Mouse (Mus musculus) adrenal gland, adult 10 weeks (tissue): ENCODE results near the gene Nrn1l. TPM values are rescaled to one million over a fixed set of nuclear protein-coding genes. Genes with fewer than 3 reads are reported as not detected.

Source experiments
- polyA plus RNA-seq: library from polyadenylated mRNA; stranded (reverse); fragments of 350-450 nt; fragmentation: Illumina TruSeq; extraction: RNeasy Lipid Tissue Mini Kit (QIAGEN cat#74804); gene quantifications from one replicate; pipeline ENCODE4 v1.2.3, GENCODE M21; 2014; ENCODE audit warnings: low read depth, low replicate concordance

The Nrn1l gene
- polyA plus RNA-seq: not detected

GRCm38 (mm10) chr8:105893339-105893738, at the start of gene Nrn1l:
Gene Nrn1l, plus strand, starts transcription at chr8:105893567.

GRCm38 (mm10) chr8:105853178-105853577, 40.2 kb upstream of the Nrn1l start, which contains the start of gene Cenpt:
Gene Cenpt, minus strand, starts transcription at chr8:105853278.

DNA sequence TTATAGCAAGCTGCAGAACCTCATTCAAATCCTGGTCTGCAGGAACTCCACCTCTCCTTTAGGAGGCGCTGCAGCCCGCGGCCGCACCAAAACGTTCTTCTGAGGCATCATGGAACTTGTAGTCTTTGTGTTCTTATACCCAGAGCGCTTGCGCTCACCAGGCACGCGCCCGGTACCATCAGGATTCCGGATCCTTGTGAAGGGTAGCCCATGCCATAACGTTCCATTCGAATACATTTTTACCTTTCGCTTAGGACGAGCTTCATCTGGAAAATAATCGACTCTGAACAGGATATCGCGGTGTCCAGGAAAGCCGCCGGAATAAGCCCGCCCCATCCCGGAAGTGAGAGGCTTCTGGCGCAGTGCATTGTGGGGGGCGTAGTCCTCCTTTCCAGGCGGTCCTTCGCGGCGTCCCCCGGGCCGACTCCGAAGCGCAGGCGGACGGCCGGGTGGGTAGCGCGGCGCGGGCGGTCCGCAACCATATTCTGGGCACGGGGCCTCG, 38.6 kb upstream of the Nrn1l start, which contains the start of gene Thap11:
Gene Thap11 (plus strand): TSS at position 418 of the 502 bp plus-strand sequence.

DNA sequence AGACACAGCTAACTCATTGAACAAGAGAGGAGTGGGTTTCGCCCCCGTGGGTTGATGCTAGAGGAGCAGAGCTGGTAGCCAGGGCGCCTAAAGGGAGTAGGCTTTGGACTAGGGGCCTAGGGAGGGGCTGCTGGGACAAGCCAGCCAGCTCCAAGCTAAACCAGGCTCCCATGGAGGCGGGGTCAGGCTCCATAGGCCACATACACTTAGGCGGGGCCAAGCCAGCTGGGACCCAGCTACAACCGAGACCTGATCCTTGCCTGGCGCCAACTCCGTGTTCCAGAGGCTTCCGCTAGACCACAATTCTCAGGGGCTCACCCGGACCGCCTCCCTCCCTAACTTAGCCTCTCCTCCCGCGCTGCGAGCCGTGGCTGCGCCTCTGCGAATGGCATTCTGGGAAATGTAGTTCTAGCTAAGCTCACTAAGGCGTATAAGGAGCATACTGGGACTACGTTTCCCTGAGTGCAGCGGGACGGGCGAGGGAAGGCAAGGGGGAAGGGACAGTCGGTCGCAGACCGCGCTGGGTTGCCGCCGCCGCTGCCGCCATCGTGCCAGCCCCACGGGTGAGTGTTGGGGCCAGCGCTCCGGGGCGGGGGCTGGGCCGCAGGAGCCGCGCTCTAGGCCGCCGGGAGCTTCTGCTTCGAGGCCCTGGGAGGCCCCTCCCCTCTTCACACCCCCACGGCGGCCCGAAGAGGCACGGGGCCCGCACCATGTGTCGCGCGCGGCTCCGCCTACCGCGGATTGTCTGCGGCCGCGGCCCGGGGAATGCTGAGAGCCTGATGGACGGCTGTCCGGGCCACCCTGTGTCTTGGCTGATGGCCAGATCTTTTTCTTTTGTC, 33.0 kb upstream of the Nrn1l start, which contains the start of gene Nutf2:
Gene Nutf2 (plus strand): TSS at position 438 of the 839 bp plus-strand sequence.

DNA sequence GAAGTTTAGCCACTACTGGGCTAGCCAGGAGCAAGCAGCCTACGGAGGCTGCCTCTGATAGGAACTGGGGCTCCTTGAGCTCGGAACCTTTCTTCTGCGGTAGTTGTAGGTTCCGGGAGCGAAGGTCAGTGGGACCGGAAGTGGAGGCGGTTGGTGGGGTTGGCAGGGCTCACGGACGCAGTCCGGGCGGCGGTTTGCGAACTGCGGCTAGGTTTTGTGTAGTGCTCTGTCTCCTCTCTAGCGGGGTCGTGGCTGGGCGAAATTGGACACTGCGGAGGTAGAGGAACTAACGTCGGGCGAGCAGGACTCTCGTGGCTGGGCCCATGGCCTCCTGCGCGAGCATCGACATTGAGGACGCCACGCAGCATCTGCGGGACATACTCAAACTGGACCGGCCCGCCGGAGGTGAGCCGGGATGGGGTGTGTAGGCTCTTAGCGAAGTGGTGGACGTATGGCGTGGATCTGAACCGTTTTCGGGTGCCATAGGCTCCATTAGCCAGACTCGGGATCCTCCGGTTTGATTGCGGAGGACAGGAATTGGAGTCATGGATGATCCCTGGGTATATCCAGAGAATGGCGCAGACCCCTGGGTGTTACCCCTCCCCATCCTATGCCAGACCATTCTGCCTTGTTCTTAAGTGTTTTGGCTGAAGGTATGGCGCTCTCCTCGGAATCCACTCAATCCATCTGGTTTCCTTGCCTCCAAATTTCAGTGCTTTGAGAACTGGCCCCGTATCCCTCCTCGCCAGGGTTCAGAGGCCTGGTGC, 12.4 kb upstream of the Nrn1l start, which contains the start of gene Edc4:
Gene Edc4 (plus strand): TSS at position 128 of the 767 bp plus-strand sequence.

DNA sequence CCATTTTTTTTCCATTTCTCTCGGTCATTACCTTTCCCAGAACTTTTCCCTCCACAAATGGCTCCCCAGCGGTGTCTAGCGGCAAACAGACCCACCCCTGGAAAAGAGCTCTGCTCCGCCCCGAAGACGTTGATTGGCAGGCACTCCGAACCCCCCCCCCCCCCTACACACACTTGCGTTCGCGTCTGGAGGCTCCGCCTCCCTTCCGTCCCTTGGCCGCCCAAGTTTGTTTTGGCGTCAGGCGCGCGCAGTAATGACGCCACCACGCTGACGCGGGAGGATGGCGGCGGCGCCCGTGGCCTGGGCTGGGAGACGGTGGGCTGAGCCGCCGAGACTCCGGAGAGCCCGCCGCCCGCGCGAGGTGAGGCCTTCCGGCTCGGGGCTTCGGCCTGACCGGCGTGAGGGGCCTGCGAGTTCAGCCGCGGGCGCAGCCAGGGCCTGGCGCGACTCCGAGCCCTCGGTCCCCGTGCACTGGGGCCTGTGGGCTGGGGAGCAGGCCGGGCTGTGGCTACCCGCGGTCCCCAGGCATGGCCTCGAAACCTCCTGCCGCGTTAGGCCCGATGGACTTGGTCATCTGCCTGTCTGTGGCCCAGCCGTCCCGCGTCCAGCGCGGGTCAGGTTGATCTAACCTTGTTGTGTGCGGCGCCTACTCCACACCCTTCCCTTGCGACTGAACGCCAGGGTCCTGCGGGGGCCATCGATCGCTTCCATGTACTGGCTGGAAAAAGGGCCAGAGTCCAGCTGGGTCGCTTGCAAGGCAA, 7.0 kb downstream of the Nrn1l start, which contains the start of gene Pskh1:
Gene Pskh1 (plus strand): TSS at position 262 of the 761 bp plus-strand sequence.

GRCm38 (mm10) chr8:105933762-105934161, 40.4 kb downstream of the Nrn1l start, which contains the start of gene Ctrl:
Gene Ctrl, minus strand, starts transcription at chr8:105933862.

GRCm38 (mm10) chr8:105938306-105938669, 44.9 kb downstream of the Nrn1l start, which contains the start of gene Psmb10:
Gene Psmb10, minus strand, starts transcription at chr8:105938444.

DNA sequence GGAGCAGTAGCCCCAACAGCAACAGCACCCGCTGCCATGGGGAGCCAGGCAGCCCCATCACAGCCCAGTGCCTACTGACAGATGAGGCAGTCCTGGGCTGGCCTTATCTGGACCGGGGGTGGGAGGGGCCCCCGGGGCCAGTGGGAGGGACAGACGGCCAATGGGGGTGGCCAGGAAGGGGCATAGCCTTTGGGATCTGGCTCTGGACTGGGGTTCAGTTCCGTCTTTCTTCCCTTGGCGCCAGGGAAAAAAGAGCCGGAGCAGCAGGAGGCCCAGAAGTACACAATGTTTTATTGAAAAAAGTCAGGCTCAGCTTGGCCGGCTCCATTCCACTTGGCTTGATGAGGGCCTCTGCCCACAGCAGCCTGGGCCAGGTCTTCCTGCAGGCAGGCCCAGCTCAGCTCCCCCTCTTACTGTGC, 50.0 kb downstream of the Nrn1l start, which contains the start of gene Lcat:
Gene Lcat (minus strand): TSS at position 62 of the 419 bp plus-strand sequence.

Other genes with a start within 250 kb of the Nrn1l start
- gene Carmil2, start 207.3 kb upstream of the Nrn1l start, polyA plus RNA-seq: not detected
- 0.70 TPM for gene Acd, start 192.5 kb upstream of the Nrn1l start, polyA plus RNA-seq
- gene Pard6a, start 192.4 kb upstream of the Nrn1l start, polyA plus RNA-seq: not detected
- not detected for gene 4933405L10Rik, start 185.9 kb upstream of the Nrn1l start, polyA plus RNA-seq
- gene Enkd1, start 185.4 kb upstream of the Nrn1l start, polyA plus RNA-seq: 0.52 TPM
- gene Gfod2, start 134.9 kb upstream of the Nrn1l start, polyA plus RNA-seq: 0.52 TPM
- 6.5 TPM for gene Ranbp10, start 66.2 kb upstream of the Nrn1l start, polyA plus RNA-seq
- gene Tsnaxip1, start 65.8 kb upstream of the Nrn1l start, polyA plus RNA-seq: not detected
- 0.99 TPM for gene Cenpt, start 40.3 kb upstream of the Nrn1l start, polyA plus RNA-seq
- gene Thap11, start 38.4 kb upstream of the Nrn1l start, polyA plus RNA-seq: 11.8 TPM
- gene Nutf2, start 33.0 kb upstream of the Nrn1l start, polyA plus RNA-seq: 80.1 TPM
- 2.9 TPM for gene Edc4, start 12.7 kb upstream of the Nrn1l start, polyA plus RNA-seq
- 4.8 TPM for gene Pskh1, start 6.9 kb downstream of the Nrn1l start, polyA plus RNA-seq
- 0.76 TPM for gene Ctrl, start 40.3 kb downstream of the Nrn1l start, polyA plus RNA-seq
- gene Psmb10, start 44.9 kb downstream of the Nrn1l start, polyA plus RNA-seq: 1.2 TPM
- not detected for gene Lcat, start 49.8 kb downstream of the Nrn1l start, polyA plus RNA-seq
- gene Slc12a4, start 72.5 kb downstream of the Nrn1l start, polyA plus RNA-seq: 4.4 TPM
- gene Dpep3, start 85.9 kb downstream of the Nrn1l start, polyA plus RNA-seq: not detected
- gene Dus2, start 97.8 kb downstream of the Nrn1l start, polyA plus RNA-seq: 2.3 TPM
- not detected for gene Dpep2nb, start 112.4 kb downstream of the Nrn1l start, polyA plus RNA-seq
- 6.2 TPM for gene Ddx28, start 118.3 kb downstream of the Nrn1l start, polyA plus RNA-seq
- 124 TPM for gene Nfatc3, start 165.3 kb downstream of the Nrn1l start, polyA plus RNA-seq
- 0.70 TPM for gene Esrp2, start 243.4 kb downstream of the Nrn1l start, polyA plus RNA-seq